Mouse (Mus musculus): Measurements from ENCODE around the gene Ahcy.
"Not testable (repeated sequence)": the region's sequence is repeated elsewhere in the genome, so short reads cannot be mapped to it uniquely, and the experiment has no call there.

Ahcy gene

GRCm38 (mm10) chr2:155074766-155075330 is 551 bp upstream of the Ahcy start:
- DNase-seq, result no peak

DNA sequence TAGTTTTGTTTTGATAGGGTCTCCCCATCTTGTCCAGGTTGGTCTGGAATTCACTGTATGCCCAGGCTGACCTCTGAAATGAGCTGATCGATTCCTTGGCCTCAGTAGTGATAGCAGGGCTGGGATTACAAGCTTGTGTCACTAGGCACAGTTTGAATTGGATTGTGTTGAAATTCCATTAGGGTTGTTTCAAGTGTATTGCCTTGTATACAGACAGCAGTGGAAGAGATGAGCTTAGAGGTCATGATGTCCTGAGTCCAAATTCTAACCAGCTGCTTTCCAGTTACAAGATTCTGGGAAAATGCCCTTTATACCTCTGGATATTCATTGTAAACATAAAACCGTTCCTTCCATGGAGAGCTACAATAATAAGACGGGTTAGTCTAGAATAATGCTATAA is 950 bp downstream of the Ahcy start:
- no peak for DNase-seq

GRCm38 (mm10) chr2:155072353-155073145 is 1.7 kb downstream of the Ahcy start:
- no peak for DNase-seq

- no peak for DNase-seq
Measured at GRCm38 (mm10) chr2:155071027-155071426, 3.3 kb downstream of the Ahcy start.

DNA sequence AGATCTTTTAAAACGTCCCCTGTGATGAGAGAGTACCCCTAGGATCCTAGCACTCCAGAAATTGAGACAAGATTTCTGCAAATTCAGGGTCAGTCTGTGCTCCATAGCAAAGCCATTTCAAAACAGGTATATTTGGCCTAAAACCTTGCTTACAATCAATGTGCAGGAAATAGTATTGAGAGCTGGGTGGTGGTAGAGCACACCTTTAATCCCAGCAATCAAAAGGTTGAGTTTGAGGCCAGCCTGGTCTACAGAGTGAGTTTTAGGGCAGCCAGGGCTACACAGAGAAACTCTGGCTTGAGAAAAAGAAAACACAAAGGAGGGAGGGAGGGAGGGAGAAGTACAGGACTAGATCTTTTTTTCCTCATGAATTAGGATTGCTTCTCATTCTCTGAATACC is 16.9 kb downstream of the Ahcy start:
- DNase-seq, result no peak

DNA sequence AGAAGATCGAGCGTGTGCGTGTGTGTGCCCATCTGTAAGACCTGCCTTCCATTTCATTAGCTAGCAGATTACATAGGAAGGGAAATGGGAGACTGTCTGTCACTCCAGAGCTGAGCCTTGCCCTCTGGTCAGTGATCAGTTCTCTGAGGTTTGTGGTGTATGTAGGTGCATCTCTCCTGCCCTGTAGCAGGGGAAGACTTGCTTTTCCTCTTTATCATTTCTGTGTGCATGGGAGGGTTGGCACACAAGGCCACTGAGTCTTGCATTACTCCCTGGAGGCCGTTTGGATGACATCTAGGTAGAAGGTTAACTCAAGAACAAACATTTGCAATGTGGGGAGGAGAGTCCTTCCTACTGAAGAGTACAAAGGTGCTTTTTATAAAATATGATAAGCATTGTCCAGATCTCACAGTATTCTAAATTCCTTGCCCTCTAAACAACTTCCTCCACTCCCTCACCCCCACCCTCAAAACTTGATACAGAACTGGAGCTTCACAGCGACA is 18.2 kb downstream of the Ahcy start:
- DNase-seq, result no peak

- no peak for DNase-seq
Measured at GRCm38 (mm10) chr2:155054672-155055071, 19.6 kb downstream of the Ahcy start.

DNA sequence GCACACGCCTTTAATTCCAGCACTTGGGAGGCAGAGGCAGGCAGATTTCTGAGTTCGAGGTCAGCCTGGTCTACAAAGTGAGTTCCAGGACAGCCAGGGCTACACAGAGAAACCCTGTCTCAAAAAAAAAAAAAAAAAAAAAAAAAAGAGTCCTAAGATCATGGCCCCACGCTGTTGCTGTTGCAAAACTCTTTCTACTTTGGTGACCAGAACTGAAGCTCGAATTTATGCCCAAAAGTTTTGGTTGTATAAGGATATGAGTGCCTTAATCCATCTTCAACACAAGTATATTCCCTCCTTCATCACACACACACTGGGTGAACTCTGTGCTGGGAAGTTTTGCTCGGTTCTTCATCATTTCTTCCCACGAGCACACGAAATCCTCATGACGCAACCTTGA is 20.8 kb downstream of the Ahcy start:
- DNase-seq, result not testable (repeated sequence)

DNA sequence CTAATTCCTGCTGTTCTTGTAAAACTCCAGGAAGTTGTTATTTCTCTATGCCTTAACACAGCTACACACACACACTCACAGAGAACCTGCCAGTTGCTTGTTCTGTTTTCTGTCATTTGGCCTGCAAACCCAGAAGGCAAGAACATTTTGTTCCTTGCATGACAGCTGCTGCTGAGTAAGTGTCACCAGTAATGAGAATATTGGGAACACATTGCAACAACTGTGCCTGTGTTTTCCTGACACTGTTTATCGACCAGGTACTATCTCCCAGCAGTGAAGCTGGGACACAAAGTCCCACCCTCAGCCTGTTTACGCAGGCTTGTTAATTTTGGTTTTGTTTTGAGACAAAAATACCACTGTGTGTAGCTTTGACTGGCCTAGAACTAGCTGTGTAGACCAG is 21.6 kb downstream of the Ahcy start:
- DNase-seq, result no peak

DNA sequence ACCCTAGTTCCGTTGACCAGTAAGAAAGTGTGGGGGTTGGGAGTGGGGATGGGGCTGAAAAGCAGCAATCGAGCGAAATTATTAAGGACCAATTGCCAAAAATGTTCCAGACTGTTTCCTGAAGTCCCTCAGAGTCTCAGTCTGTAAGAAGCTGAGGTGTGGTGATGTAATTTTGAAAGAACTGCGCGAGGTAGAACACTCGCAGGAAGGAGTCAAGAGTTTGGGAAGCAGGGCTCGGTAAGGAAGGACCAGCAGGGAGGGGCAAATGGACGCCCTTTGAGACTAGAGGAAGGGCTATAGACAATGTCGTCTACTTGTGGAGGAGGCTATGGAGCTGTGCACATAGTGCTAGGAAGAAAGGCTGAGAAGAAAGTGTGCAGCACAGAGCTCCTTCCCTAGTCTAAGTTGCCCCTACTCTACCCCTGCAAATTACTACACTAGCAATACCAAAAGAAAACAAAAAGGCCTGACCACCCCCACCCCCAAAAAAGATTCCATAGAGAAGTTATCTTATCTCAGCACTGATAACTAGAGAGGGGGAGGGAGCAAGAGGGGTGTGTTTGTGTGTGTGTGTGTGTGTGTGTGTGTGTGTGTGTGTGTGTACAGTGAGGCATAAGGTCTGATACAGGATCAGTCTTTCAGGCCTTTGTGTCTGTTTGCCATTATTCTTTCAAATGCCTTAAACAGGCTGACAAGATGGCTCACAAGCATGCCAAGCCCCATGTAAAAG is 22.5 kb downstream of the Ahcy start:
- DNase-seq, result no peak

GRCm38 (mm10) chr2:155050504-155051236 is 23.6 kb downstream of the Ahcy start:
- DNase-seq, result peak; percentile 97

DNA sequence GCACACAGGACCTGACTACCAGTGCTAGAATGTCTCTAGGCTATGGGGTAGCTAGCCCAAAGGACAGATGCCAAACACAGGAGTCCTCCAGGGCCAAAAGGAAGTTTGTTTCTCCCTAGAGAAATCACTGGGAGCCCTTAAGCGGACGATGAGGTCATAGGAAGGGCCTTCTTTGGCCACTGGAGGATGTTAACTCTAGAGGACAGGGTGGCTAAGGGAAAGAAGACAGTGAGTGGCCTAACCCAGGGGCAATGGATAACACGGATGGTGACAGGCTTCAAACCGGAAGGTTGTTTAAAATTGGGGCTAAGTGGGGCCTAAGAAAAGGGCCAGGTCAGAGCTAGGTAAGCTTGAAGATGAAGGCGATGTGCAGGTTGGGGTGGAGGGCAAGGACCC is 24.2 kb downstream of the Ahcy start:
- no peak for DNase-seq

- no peak for DNase-seq
Measured at GRCm38 (mm10) chr2:155047452-155048178, 26.7 kb downstream of the Ahcy start.

GRCm38 (mm10) chr2:155046803-155047202 is 27.5 kb downstream of the Ahcy start:
- DNase-seq, result no peak

GRCm38 (mm10) chr2:155045075-155045474 is 29.2 kb downstream of the Ahcy start:
- DNase-seq, result no peak

- no peak for DNase-seq
Measured at GRCm38 (mm10) chr2:155044542-155044941, 29.8 kb downstream of the Ahcy start.

DNA sequence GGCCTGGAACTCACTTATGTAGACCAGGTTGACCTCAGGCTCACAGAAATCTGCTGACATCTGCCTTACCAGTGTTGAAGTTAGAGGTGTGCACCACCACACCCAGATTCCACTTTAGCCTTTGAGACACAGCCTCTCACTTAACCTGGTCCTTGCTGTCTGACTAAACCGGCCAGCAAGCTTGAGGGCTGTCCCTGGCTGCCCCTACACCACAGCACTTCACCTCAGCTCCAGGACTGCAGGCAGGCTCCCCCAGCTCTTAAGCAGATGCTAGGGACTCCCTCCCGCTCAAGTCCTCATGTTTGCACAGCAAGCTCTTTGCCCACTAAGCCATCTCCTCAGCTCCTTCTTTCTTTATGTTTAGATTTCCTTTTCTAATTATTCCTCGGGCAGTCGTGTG is 34.3 kb downstream of the Ahcy start:
- no peak for DNase-seq

GRCm38 (mm10) chr2:155032938-155033710 is 41.2 kb downstream of the Ahcy start:
- no peak for DNase-seq

DNA sequence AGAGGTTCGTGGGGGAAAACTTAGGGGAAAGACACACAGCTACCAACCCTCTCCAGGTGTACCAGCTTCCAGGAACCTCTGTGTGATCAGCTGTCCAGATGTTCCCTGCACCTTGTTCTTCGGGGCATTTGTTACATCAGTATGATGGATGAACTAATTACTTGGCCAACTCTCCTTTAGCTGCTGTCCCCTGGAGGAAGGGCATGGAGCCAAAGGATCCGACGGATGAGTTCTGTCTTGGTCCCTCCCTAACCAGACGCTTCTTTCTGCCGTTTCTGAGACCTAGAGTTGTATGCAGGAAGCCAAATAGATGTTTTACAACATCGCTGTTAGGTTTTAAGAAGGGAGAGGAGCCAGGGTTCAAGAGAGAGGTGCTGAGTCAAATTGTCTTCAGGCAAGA is 43.5 kb downstream of the Ahcy start:
- no peak for DNase-seq

GRCm38 (mm10) chr2:155020247-155020826 is 54.0 kb downstream of the Ahcy start:
- not testable (repeated sequence) for DNase-seq

- DNase-seq, result peak; percentile 95
Measured at GRCm38 (mm10) chr2:155019673-155020072, 54.6 kb downstream of the Ahcy start.
